Mouse (Mus musculus) bone marrow macrophage, adult 2 months (primary cell): ENCODE data around the gene Lim2.

Experiments
- CTCF ChIP-seq: IDR thresholded peaks from 2 replicates; pipeline ENCODE4 v1.5.1; 2012; ENCODE audit warnings: low read depth, mild to moderate bottlenecking, low read length, moderate library complexity
- POLR2A ChIP-seq: IDR thresholded peaks from 2 replicates; pipeline ENCODE4 v1.6.1; 2012; ENCODE audit warnings: mild to moderate bottlenecking, low read depth, low read length, borderline replicate concordance

DNA sequence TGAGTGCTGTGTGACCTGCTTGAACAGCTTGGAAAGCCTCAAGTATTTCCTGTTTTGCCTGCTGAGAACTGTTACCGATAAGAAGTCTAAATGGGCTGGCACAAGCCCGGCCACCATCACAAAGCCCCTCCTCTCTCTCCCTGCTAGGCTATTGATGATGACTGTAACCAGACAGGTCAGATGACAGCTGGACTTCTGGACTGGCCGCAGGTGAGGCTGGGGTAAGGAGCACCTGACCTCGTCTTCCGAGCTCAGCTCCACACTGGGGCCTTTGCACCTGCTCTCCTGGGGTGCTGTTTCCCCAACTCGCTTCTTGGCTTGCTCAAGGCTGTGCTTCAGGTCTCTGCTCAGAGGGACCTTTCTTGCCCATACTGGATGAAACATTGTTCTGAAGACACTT, 26.9 kb downstream of the Lim2 start:
- TF ChIP-seq POLR2A (no peak), CTCF (no peak)
